Mouse (Mus musculus) urinary bladder, adult 2 months (tissue): ENCODE data around the gene Slc5a4b. TPM values are rescaled to one million over a fixed set of nuclear protein-coding genes. Genes with fewer than 3 reads are reported as not detected.
A peak's percentile ranks its signal among the peaks of the same experiment; 100 is the strongest.
"Not testable (repeated sequence)": the region's sequence is repeated elsewhere in the genome, so short reads cannot be mapped to it uniquely, and the experiment has no call there.

Experiments used
- DNase-seq: peaks from one replicate; pipeline ENCODE4 v3.0.0; 2022; ENCODE audit warnings: low spot score
- polyA plus RNA-seq: library from polyadenylated mRNA; depleted of rRNA; stranded (reverse); fragments of >200 nt; gene quantifications from 2 replicates; pipeline ENCODE4 v1.2.3, GENCODE M21; 2012; rRNA removed

Slc5a4b gene
- not detected in 2 replicates for polyA plus RNA-seq

GRCm38 (mm10) chr10:76110861-76111260 is at the start of gene Slc5a4b:
Gene Slc5a4b, minus strand, starts transcription at chr10:76110961.
- no peak for DNase-seq

DNA sequence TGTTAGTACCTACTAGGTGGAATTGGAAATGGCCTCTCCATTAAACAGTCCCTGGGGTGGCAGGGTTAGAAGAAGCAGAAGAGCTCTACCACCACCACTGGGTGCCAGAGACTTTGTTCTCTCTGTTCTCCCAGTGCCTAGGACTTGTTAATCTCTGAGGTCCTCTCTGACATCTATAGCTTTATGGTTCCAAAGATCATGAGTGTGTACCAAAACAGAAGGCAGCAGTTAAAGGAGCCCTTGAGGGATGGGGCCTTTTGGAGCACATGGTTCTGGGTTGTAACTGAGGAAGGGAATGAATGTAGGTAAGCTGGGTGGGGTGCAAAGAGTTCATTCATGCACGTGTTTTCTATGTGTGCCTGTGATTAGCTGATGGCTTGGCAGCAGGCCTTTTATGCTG is 47.2 kb upstream of the Slc5a4b start:
- DNase-seq: no peak

GRCm38 (mm10) chr10:76157528-76157927 is 46.8 kb upstream of the Slc5a4b start:
- no peak for DNase-seq

DNA sequence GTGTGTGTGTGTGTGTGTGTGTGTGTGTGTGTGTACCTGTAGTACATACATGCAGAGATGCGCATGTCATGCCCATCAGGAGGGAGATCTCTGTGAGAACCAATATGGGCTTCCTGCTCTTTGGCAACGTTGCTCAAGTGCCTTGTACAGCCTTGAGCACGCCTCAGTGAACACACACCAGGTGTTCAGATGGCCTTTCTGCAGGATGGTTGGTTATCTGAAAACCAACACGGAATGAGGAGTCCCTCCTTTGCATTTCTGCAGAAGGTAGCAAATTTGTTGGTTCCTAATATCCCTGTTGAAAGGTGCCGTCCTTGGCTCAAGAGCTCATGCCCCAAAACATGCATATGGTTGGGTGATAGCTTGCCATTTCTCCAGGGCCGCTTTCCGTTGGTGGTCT is 45.1 kb upstream of the Slc5a4b start:
- no peak for DNase-seq

DNA sequence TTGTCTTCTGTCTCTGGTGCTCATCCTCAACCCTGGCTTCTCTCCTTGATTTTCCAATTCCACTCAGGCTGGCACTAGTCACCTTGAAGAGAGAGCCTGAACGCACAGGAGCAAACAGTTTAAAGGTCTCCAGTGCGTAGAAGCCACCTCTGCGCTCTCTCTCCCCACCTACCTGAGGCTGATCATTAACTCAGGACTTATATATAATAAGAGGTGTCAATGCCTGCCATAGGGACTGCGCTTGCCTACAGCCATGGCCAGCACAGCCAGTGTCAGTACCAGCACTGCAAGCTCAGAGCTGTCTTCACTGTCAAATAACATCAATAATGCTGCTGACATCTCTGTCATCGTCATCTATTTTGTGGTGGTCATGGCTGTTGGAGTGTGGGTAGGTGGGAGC is 36.5 kb upstream of the Slc5a4b start, which contains the start of gene Slc5a4a:
TSS of gene Slc5a4a (plus strand) at position 174 of the 400 bp plus-strand sequence.
- DNase-seq: no peak

DNA sequence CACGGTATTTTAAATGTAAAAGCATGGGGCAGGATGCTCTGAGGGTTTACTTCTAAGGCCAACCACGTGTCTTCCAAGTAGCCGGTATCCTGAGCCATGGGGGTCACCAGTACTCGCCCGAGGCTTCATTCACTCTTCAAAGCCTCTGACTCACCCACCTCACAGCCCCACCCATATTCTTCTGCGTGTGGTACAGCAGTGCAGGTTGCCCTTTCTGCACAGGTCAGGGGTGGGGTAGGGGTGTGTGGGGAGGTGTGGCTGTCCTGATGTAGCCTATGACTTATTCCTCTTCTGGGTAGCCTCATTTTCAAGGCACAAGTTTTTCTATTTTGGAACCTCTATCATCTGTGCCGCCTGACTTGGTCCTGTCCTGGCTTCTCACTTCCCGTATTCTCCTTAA is 36.1 kb upstream of the Slc5a4b start:
- DNase-seq: no peak

DNA sequence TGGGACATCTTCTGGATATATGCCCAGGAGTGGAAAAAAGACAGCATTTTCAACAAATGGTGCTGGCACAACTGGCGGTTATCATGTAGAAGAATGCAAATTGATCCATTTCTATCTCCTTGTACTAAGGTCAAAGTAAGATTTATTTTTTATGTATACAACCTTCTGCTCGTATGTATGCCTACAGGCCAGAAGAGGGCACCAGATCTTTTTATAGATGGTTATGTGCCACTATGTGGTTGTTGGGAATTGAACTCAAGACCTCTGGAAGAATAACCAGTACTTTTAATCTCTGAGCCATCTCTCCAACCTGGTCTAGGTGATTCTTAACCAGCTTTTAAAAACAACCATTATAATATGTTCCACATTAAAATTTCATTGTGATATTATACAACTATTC is 25.6 kb upstream of the Slc5a4b start:
- DNase-seq: no peak

GRCm38 (mm10) chr10:76132506-76132905 is 21.7 kb upstream of the Slc5a4b start:
- no peak for DNase-seq

DNA sequence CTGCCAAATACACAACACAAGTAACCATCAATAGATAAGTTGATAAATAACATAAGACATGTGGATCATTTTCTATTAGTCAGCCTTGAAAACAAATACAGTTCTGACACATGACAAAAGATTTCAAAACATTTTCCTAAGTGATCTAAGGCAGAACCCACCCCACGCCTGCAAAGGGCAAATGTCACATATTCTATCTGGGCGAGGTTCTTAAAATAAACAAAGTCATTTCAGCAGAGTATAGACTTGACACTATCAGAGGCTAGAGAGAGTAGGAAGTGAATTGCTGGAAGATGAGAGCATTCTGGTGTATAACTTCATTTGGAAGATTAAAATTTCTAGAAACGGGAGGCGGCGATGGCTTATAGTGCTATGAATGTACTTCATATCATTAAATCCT is 10.7 kb upstream of the Slc5a4b start:
- DNase-seq: no peak

DNA sequence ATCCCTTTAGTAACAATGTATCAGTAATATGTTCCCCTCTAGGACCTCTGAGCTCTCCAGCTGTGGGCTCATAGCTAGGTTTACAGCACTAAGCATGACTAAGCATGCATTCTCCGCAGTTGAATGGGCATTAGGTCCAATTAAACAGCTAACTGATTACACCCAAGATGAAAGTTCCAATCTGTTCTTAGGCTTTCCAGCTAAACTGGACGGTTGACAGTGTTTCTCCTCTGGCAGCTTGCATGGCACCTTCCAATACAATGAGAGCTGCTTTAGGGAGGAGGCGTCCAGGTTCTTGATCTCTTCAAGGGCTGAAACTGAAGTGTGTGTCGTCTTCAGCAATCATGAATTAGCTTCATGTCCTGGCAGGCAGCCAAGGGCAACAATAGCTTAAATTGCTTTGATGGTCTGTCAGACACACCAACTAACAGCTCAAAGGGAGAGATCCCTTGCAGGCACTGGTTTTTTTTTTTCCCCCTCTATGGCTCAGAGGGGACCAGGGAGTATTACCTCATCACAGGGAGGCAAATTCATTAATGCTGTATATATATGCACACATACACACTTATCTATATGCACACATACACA is 9.5 kb upstream of the Slc5a4b start:
- no peak for DNase-seq

DNA sequence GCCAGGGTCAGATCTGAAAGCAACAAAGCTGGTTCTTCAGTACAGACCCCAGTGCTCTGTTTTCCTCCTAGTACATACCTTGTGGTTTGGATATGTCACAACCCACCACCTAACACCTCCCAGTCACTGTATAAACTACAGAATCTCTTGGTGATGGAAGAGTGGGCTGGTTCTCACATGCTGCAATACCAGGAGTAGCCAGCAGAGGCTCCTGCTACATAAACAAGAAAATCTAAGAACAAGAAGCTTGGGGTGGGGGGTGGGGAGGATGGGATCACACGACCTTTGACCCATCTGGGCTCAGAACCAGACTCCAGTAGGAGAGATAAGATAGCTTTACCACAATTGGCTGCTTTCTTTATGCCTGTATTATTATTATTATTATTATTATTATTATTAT is 8.0 kb upstream of the Slc5a4b start:
- DNase-seq: no peak

DNA sequence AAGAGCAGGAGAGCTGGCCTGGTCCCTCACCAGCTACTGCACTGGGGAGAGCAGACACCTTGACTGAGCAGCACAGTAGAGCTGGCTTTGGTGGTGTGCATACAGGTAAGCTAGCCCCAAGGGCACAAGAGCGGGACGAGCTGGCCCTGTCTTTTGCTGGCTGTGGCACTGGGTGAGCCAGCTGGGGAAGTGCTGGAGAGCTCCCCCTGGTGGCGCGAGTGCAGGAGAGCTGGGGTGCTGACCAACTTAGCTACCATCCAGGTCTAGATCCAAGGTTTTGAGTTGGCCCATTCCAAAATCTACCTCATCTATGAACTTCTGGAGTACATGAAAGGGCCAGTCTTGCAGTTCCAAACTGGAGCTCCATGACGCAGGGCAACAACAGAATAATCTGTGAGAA is 7.2 kb upstream of the Slc5a4b start:
- DNase-seq: peak; percentile 38

- DNase-seq: no peak
Observed at GRCm38 (mm10) chr10:76097368-76097767, 13.4 kb downstream of the Slc5a4b start.

DNA sequence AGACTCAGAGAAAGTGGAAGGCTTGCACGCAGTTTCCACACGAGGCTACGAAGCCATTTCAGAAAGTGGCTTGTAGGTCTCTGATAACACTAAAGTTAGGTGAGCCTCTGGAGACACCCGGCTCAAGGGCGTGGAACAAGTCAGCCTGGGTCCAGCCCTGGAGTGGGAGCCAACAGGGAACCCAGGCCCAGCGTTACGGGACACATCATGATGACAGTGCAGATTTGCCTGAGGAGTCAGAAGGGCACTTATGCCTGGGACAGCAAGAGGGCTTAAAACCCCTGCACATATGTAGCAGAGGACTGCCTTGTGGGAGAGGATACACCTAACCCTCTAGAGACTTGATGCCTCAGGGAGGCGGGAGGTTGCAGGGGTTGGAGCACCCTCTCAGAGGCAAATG is 14.2 kb downstream of the Slc5a4b start:
- no peak for DNase-seq

GRCm38 (mm10) chr10:76077008-76077407 is 33.8 kb downstream of the Slc5a4b start:
- DNase-seq: not testable (repeated sequence)

GRCm38 (mm10) chr10:76072080-76072479 is 38.7 kb downstream of the Slc5a4b start:
- DNase-seq: not testable (repeated sequence)

DNA sequence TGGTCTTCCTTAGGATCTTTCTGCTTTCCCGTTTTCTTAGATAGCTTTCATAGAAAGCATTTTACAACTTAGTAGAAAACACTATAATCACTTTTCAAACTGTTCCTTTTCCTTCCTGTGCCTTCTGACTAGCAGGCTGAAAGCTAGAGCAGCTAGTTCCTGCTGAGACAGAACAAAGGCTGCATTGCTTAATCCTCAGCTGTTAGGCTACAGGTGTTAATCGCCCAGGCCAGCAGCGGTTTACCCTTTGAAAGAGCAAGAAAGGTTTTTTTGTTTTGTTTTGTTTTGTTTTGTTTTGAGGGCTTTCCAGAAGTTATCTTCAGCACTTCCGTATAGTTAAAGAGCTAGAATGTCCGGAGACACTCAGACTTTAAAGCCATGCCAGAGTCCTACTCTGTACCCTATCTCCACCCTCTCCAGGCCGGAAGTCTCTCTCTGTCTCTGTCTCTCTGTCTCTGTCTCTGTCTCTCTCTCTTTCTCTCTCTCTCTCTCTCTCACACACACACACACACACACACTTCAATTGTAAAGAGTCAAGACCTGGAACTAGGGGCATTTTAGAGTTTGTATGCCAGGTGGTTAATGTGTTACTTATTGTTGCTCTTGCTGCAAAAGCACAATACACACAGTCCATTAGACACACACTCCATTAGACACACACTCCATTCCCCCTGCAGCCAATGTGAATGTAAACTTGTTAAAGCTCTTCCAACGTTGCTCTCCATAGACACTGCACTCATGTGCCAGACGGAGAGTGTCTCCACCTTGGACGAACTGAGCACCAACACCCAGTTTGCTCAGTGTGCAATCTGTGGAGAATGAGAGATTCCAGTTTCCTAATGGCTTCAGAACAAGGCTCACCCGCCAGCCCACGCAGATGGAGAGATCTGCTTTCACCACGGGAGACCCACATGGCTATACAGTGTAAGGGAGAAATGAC is 42.8 kb downstream of the Slc5a4b start:
- no peak for DNase-seq

- no peak for DNase-seq
Observed at GRCm38 (mm10) chr10:76062439-76062838, 48.3 kb downstream of the Slc5a4b start.

DNA sequence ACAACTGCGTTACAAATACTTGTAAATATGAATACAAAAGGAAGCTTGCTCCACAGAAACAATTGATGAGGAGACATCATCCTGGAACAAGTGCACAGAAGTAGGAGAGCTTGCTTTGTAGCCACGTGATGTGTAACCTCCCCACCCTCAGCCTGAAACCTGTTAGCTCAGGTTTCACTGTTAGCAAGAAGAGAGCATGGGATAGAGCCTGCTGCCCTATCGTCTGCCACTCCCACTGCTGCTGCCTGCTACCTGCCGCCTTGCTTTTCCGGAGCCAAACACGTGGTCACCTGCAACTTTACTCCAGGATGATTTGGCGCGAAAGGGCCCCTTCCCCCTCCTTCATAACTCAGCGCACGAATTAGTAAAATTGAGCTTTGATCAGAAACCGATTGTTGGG is 58.9 kb downstream of the Slc5a4b start:
- no peak for DNase-seq

DNA sequence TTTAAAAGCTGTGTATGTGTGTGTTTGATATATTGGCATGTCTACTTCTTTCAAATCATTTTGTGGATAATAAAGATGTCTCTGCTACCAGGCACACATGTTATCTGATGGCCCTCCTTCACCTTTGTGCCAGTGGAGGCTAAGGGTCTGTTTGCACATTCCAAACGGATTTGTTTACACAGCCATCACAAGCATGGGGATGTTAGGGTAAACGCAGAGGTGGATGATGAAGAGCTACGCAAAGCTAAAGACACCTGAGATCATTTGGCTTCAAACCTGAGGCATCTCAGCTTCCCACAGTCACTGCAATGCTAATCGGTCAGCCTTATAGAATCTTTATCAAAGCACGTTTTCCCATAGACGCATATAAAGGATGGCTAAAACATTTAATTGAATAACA is 61.8 kb downstream of the Slc5a4b start:
- DNase-seq: no peak

DNA sequence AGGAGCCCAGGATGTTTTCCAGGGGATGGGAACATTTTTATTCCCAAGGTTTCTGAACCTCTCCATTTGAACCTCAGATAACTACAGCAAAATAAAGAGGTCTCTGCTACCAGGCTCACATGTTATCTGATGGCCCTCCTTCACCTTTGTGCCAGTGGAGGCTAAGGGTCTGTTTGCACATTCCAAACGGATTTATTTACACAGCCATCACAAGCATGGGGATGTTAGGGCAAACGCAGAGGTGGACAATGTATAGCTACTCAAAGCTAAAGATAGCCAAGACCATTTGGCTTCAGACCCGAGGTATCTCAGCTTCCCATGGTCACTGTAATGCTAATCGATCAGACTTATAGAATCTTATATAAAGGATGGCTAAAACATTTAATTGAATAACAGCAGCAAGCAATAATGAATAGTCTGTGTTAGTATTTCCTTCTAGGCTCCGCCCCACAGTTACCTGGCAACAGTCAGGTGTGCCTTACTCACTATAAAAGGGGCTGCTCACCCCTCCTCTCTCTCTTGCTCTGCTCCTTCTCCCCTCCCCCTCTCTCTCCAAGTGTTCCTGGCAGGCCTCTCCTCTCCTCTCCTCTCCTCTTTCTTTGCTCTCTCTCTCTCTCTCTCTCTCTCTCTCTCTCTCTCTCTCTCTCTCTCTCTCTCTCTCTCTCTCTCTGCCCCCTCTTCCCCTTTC is 63.4 kb downstream of the Slc5a4b start:
- no peak for DNase-seq

DNA sequence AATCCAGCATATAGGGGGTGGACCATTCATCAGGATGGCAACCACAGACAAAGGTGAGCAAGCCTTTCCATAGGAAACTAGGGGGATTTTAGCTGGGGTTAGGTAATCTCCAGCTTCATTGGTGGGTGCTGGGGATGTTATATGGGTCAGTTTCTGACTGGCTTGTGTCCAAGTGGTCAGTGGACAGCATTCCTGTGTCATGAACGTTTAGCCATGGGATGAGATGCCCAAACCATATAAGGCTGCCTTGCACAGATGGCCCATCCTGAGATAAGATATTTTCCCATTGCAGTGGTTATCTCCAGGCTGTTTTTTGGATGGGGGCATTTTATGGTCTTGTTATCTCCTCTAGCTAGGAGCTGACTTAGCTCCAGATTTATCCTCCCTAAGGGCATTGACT is 64.0 kb downstream of the Slc5a4b start:
- no peak for DNase-seq

DNA sequence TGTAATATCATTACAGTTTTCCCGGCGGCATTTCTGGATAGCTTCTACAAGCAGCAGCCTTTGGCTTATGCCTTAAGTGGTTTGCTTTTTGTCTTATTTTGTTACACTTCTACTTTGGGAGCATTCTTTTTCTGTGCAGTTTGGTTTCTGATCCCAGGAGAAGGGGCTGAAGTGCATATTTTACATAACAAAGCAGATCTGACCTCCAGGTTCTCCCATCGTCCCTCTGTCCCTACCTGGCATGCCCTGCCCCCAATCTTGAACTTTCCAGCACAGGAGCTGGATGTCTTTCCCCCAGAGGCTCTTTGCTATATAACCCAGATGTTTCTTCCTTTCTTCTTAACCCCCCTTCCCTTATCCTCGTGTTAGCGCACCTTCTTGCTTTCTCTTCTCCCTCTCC is 65.4 kb downstream of the Slc5a4b start:
- no peak for DNase-seq
